Mouse (Mus musculus): ENCODE measurements around the gene Mmp9. TPM values are rescaled to one million over a fixed set of nuclear protein-coding genes. Genes with fewer than 3 reads are reported as not detected.
A peak's percentile ranks its signal among the peaks of the same experiment; 100 is the strongest.

The Mmp9 gene
- polyA plus RNA-seq, 1 experiment from 2014 or later = 17.9 TPM

- 0 out of 2 replicates have a peak, but pooled peaks have one; percentile 27 for ATAC-seq (replicated peaks)
- Histone ChIP-seq H3K9me3 (no peaks in the 10 kb centered on the region), H3K36me3 (peaks cover 43% of the 10 kb centered on the region), H3K4me2 (replicated peaks) (peak overlapping the region; percentile 43), H3K4me3 (peak overlapping the region; percentile 20), H3K4me1 (peaks cover 17% of the 10 kb centered on the region), H3K27me3 (peaks cover 14% of the 10 kb centered on the region), H3K27ac (replicated peaks) (no peak overlapping the region), H3K9ac (replicated peaks) (peak overlapping the region; percentile 31)
- WGBS = 2% methylated on average over 52 of the region's 52 CpGs
Observed at GRCm38 (mm10) chr2:164997721-164998428, 57.3 kb downstream of the Mmp9 start.

GRCm38 (mm10) chr2:165001958-165002357 is 61.4 kb downstream of the Mmp9 start:
- Histone ChIP-seq H3K27ac (replicated peaks) (no peak overlapping the region), H3K4me2 (replicated peaks) (no peak overlapping the region)

GRCm38 (mm10) chr2:165003108-165003507 is 62.5 kb downstream of the Mmp9 start:
- 75% methylated on average over 3 of the region's 3 CpGs for WGBS
- Histone ChIP-seq H3K27me3 (peaks cover 12% of the 10 kb centered on the region), H3K4me1 (peaks cover 8% of the 10 kb centered on the region), H3K9ac (replicated peaks) (no peak overlapping the region), H3K27ac (replicated peaks) (no peak overlapping the region), H3K36me3 (peaks cover 94% of the 10 kb centered on the region), H3K4me3 (no peak overlapping the region), H3K9me3 (no peaks in the 10 kb centered on the region), H3K4me2 (replicated peaks) (no peak overlapping the region)
- no peak for ATAC-seq (replicated peaks)

More at GRCm38 (mm10) chr2:165001958-165002357, 61.4 kb downstream of the Mmp9 start:
- H3K4me1 ChIP-seq = peaks cover 17% of the 10 kb centered on the region
- peaks cover 82% of the 10 kb centered on the region for H3K36me3 ChIP-seq
- WGBS = 89% methylated on average over 13 of the region's 13 CpGs
- H3K9me3 ChIP-seq = no peaks in the 10 kb centered on the region
- no peak for ATAC-seq (replicated peaks)
- no peak overlapping the region for H3K9ac ChIP-seq (replicated peaks)
- H3K27me3 ChIP-seq = peaks cover 14% of the 10 kb centered on the region
- no peak overlapping the region for H3K4me3 ChIP-seq

- no peak for ATAC-seq (replicated peaks)
- peaks cover 97% of the 10 kb centered on the region for H3K36me3 ChIP-seq
- no peaks in the 10 kb centered on the region for H3K9me3 ChIP-seq
- H3K9ac ChIP-seq (replicated peaks) = no peak overlapping the region
- peaks cover under 1% of the 10 kb centered on the region; the same call in 1 of the 2 replicates for H3K27me3 ChIP-seq
- no peaks in the 10 kb centered on the region for H3K4me1 ChIP-seq
- H3K27ac ChIP-seq (replicated peaks) = no peak overlapping the region
- no peak overlapping the region for H3K4me3 ChIP-seq
- no peak overlapping the region for H3K4me2 ChIP-seq (replicated peaks)
- 83% methylated on average over 10 of the region's 10 CpGs for WGBS
Observed at GRCm38 (mm10) chr2:165004237-165004636, 63.7 kb downstream of the Mmp9 start.

Other genes with a start within 250 kb of the Mmp9 start
- not detected in 2 replicates for gene Spint4, start 242.3 kb upstream of the Mmp9 start, polyA plus RNA-seq (2015; fragmentation: Nextera tagmentation; extraction: Ambion mirVana)
- not detected in 2 replicates for gene Spint5, start 225.5 kb upstream of the Mmp9 start, polyA plus RNA-seq (2015; fragmentation: Nextera tagmentation; extraction: Ambion mirVana)
- 1.1 and 1.7 TPM in 2 replicates for gene Wfdc3, start 194.8 kb upstream of the Mmp9 start, polyA plus RNA-seq (2015; fragmentation: Nextera tagmentation; extraction: Ambion mirVana)
- gene Dnttip1, start 194.8 kb upstream of the Mmp9 start, polyA plus RNA-seq (2015; fragmentation: Nextera tagmentation; extraction: Ambion mirVana) = 73.9 and 74.9 TPM in 2 replicates
- 199 and 232 TPM in 2 replicates for gene Ube2c, start 170.9 kb upstream of the Mmp9 start, polyA plus RNA-seq (2015; fragmentation: Nextera tagmentation; extraction: Ambion mirVana)
- gene Tnnc2, start 160.8 kb upstream of the Mmp9 start, polyA plus RNA-seq (2015; fragmentation: Nextera tagmentation; extraction: Ambion mirVana) = 0.45 and 0.60 TPM in 2 replicates
- gene Snx21, start 155.0 kb upstream of the Mmp9 start, polyA plus RNA-seq (2015; fragmentation: Nextera tagmentation; extraction: Ambion mirVana) = 24.6 and 29.8 TPM in 2 replicates
- gene Acot8, start 135.9 kb upstream of the Mmp9 start, polyA plus RNA-seq (2015; fragmentation: Nextera tagmentation; extraction: Ambion mirVana) = 17.1 and 17.2 TPM in 2 replicates
- 13.9 and 14.5 TPM in 2 replicates for gene Zswim3, start 135.7 kb upstream of the Mmp9 start, polyA plus RNA-seq (2015; fragmentation: Nextera tagmentation; extraction: Ambion mirVana)
- gene Zswim1, start 118.1 kb upstream of the Mmp9 start, polyA plus RNA-seq (2015; fragmentation: Nextera tagmentation; extraction: Ambion mirVana) = 22.8 TPM in 2 replicates
- gene Spata25, start 112.2 kb upstream of the Mmp9 start, polyA plus RNA-seq (2015; fragmentation: Nextera tagmentation; extraction: Ambion mirVana) = not detected in 2 replicates
- gene Ctsa, start 107.9 kb upstream of the Mmp9 start, polyA plus RNA-seq (2015; fragmentation: Nextera tagmentation; extraction: Ambion mirVana) = 97.7 and 98.4 TPM in 2 replicates
- gene Neurl2, start 107.3 kb upstream of the Mmp9 start, polyA plus RNA-seq (2015; fragmentation: Nextera tagmentation; extraction: Ambion mirVana) = 5.6 and 6.5 TPM in 2 replicates
- gene Pltp, start 83.1 kb upstream of the Mmp9 start, polyA plus RNA-seq (2015; fragmentation: Nextera tagmentation; extraction: Ambion mirVana) = 45.3 and 50.7 TPM in 2 replicates
- 94.8 and 101 TPM in 2 replicates for gene Pcif1, start 61.5 kb upstream of the Mmp9 start, polyA plus RNA-seq (2015; fragmentation: Nextera tagmentation; extraction: Ambion mirVana)
- 15.7 and 16.7 TPM in 2 replicates for gene Zfp335, start 29.0 kb upstream of the Mmp9 start, polyA plus RNA-seq (2015; fragmentation: Nextera tagmentation; extraction: Ambion mirVana)
- gene Slc12a5, start 20.0 kb downstream of the Mmp9 start, polyA plus RNA-seq (2015; fragmentation: Nextera tagmentation; extraction: Ambion mirVana) = 16.2 and 17.2 TPM in 2 replicates
- 131 and 137 TPM in 2 replicates for gene Ncoa5, start 94.1 kb downstream of the Mmp9 start, polyA plus RNA-seq (2015; fragmentation: Nextera tagmentation; extraction: Ambion mirVana)
- 4.8 and 5.8 TPM in 2 replicates for gene Cd40, start 114.8 kb downstream of the Mmp9 start, polyA plus RNA-seq (2015; fragmentation: Nextera tagmentation; extraction: Ambion mirVana)
- gene 1700025C18Rik, start 150.0 kb downstream of the Mmp9 start, polyA plus RNA-seq (2015; fragmentation: Nextera tagmentation; extraction: Ambion mirVana) = not detected in 2 replicates

Measured in forebrain, embryonic 15.5 days (tissue).